Mouse (Mus musculus) urinary bladder, postnatal 14 days (tissue): ENCODE measurements around the gene Slu7.

Source experiments
- DNase-seq: peaks from one replicate; pipeline ENCODE4 v3.0.0; 2021; ENCODE audit warnings: low spot score

The Slu7 gene

GRCm38 (mm10) chr11:43484652-43485051 is 51.1 kb downstream of the Slu7 start:
- DNase-seq: no peak

- no peak for DNase-seq
These were observed 52.3 kb downstream of the Slu7 start for GRCm38 (mm10) chr11:43485855-43486254.

GRCm38 (mm10) chr11:43492663-43493062 is 59.1 kb downstream of the Slu7 start:
- peak; percentile 83 for DNase-seq

GRCm38 (mm10) chr11:43493815-43494409 is 60.4 kb downstream of the Slu7 start:
- DNase-seq: peak; percentile 64

GRCm38 (mm10) chr11:43495037-43495436 is 61.5 kb downstream of the Slu7 start:
- no peak for DNase-seq

- peak; percentile 82 for DNase-seq
These were observed 62.0 kb downstream of the Slu7 start for GRCm38 (mm10) chr11:43495532-43495931.
